Mouse (Mus musculus): ENCODE data around the gene Rfx4. TPM values are rescaled to one million over a fixed set of nuclear protein-coding genes. Genes with fewer than 3 reads are reported as not detected.

The Rfx4 gene
- total RNA-seq, 2 experiments from 2014 or later: 0.06 TPM; not detected in 1

DNA sequence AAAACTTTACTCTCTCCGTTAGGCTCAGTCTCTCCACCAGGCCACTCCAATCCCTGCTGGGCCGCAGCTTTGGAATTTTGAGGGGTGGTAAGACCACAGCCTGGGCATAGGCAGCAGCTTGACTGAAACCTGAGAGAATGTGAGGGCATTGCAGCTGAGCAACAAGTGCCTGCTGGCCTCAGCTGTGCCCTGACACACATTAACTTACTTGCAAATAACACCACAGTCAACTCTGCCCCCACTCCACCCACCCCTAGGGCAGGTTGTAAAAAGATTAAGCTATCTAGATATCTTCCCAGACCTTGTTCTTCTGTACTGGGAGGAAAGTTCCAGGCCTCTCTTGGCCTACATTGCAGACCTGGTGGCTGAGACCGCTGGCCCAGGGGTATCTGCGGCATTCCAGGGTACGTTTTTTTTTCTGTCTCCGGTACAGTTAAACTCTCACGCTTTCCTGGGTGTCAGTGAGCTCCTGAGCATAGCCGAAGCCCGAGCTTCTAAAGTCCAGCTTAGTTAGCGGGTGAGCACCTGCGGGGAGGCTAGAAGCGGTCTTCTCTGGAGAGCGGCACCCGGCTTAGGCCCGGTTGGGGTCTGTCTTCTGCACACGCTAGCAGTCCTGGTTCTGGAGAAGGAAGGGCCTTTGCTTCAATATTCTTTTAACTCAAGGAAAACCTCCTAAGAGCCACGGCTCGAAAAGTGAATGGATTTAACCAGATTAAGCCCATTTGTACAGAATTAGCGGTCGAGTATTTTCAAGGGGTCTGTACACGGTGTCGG lies 1.8 kb downstream of the Rfx4 start:
- intact Hi-C loops (cut with DNase I; ENCODE audit: low total_unique reads): no loop called here
- no peak for DNase-seq

DNA sequence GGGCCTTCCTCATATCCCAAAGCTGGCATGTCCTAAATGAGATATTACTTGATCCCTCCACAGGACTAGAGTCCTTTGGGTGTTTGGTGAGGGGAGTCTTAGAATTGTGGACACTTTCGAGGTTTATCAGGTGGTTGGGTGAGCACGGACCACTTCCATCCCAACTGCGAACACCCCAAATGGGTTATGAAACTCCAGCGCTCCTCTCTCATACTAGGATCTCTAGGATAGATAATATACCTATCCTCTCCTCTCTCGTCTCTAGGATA lies 2.3 kb downstream of the Rfx4 start:
- no peak for DNase-seq
- intact Hi-C loops (cut with DNase I; ENCODE audit: low total_unique reads): no loop called here

DNA sequence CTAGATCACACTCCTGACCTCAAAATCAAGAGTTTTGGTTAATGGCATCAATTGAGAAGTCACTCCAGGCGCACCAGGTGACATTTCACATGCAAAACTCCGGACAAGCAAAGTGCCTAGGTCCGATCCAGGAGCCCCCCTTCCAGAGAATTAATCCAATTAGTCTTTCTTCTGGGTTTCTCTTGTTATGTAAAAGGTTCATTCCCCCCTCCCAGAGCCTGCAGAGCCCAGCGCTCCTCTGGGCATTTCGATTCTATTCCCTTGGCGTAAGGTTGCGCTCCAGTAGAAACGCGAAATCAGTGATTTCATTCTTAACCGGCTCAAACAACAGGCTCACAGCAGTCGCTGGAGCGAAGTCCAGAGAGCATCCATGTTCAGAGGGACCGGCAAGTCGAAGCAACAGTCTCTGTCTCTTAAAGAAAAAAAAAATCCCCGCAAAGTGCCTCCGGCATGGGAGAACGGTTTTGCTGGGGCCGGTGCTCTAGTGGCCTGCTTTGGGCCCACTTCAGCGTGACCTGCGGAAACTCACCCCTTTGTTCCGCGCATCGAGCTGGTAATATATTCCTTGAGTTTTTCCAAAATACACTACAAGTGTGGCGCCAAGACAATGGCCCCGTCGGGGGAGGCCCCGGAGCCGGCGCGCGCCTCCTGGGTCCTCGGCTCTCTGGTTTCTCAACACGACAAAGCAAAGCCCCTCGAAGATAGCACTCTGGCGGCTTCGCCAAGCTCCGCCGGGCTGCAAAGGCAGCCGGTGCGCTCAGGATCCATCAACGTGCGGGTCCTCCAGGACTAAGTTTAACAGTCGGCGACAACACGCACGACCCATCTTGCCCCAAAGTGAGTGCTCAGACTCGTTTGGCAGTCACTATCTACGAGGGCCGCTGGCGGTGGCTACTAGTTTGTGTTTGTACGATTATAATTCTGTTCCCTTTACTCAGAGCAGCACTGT lies 2.9 kb downstream of the Rfx4 start:
- intact Hi-C loops (cut with DNase I; ENCODE audit: low total_unique reads): no loop called here
- no peak for DNase-seq

DNA sequence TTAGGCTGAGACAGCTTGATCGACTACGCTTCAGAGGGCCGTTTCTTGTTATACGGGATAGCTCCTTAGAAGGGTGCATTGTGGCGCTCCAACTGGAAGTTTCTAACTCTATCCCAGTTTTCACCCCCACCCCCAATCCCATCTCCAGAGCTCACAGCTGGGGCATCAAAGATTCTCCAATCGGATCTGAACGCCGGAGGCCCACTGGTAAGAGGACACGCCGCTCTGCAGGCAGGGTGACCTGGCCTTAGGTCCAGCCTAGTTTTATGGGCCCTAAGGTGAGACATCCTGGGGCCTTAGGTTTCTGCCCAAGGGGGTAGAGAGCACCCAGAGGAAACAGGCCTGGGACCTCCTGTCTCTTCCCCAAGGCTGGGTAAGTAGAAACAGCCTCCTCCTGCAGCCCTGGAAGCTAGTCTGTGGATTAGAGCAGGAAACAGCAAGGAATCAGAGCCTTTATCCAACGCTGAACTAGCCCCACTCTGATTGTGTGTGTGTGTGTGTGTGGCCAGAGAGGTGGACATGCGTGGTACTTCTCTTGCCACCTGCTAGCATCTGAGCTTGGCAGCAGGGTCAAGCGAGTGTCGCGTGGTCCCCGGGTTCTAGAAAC lies 3.8 kb downstream of the Rfx4 start:
- DNase-seq: no peak
- intact Hi-C loops (cut with DNase I; ENCODE audit: low total_unique reads): no loop called here

DNA sequence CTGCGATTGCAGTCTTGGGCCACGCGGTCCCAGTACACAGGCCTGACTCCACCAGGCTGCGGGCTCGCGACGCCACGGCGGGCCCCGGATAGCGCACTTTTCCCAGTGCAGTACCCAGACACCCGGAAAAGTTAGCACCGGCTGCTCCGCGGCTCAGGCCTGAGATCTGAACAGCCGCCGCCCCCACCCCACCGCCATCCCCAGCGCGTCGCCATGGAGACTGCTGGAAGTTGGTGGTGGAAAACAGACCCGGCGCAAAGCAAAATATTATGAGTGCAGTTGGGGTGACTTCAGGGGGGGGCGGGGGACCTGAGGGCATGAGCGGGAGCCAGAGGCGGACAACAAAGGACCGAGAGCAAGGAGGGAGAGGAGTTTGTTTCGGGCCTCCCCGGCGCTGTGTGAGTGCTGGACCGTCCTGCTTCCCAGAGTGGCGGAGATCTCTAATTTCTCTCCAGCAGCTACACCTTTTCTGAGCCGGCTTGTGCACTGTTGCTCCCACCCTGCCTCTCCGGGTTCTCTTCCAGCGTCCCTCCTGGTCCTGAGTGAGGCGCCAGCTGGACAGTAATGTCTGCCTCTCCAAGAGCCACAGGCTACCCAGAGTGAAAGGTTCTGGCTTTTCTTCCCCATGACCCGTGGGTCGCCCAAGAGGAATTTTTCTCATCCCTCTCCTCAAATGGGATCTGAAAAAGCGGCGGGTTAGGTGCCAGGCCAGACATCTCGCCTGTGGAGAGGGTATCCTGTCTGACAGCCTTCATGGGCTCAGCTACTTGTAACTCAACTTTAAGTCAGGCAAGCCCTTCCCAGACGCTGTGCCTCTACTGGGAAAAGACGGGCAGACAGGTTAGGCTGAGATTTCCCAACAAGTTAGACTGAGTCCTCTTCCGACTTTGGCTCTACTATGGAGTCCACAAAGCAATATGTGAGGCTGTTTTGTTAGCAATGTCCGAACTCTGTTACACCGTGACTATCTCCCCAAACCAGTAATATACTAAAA lies 4.6 kb downstream of the Rfx4 start:
- intact Hi-C loops (cut with DNase I; ENCODE audit: low total_unique reads): no loop called here
- DNase-seq: no peak

DNA sequence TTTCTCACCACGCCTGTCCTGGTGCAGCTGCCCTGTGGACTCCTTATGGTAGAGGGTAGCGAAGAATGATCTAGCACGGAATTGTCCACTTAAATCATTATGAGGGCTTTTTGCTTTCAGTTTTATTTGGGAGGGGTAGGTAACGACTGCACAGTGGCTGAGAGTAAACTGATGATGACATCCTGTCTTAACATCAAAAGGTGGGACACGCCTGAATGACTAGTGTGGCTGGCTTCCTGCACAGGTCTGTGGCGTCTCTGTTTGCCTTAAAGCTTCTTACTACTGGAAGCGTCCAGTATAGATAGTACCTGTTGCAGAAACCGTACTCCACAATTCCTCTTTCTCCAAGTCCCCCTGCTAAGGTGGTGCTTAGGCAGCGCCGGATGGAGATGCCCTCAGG lies 12.9 kb downstream of the Rfx4 start:
- intact Hi-C loops (cut with DNase I; ENCODE audit: low total_unique reads): no loop called here
- no peak for DNase-seq

DNA sequence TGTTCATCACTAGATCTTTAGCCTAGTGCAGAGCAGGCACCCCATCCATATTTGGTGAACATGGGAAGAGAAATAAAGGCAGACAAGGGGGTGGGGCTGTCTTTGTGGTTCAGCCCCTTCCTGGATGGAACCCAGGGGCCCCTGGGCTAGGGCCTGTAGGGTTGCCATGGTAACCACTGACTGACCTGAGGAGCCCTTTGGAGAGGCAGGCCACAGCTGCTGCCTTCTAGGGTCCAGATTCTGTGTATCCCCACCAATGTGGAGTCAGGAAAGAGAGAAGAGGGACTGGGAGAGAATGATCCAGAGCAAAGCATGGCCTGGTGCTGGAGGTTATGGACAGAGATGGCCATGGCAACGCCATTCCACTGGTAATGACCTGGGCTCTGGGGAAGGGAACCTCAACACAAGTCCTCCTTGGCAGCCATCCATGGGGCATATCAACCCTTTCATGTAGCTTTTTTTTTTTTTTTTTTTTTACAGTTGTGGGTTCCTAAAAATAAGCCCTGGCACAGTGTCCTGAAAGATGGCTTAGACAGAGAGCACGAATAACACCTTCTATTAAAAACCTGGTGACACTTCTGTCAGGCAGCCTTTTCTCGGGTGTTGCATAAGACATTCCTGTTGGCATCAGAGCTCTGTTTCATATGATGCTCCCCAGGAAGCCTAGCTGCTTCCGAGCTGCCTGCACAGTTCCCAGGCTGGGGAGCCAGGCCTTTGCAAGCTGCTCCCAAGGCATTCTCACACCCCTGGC lies 16.7 kb downstream of the Rfx4 start:
- DNase-seq: no peak
- intact Hi-C loops (cut with DNase I; ENCODE audit: low total_unique reads): no loop called here

DNA sequence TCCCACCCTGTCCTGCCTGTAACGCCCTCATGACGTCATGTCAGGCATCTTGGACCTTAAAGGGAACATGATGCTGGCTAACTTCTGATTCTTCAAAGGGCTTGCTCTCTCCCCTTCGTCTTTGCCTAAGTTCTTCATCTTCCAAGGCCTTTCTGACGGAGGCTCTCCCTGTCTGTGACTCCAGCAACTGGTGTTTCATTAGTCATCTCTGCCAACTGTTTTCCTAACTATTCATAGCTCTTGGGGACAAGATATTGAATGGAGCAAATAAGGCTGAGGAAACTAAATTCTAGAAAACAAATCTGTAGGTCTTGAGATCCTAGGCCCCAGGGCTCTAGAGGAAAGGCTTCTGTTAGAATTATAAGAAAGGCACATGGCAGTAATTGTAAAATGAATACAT lies 18.0 kb downstream of the Rfx4 start:
- intact Hi-C loops (cut with DNase I; ENCODE audit: low total_unique reads): no loop called here
- no peak for DNase-seq

DNA sequence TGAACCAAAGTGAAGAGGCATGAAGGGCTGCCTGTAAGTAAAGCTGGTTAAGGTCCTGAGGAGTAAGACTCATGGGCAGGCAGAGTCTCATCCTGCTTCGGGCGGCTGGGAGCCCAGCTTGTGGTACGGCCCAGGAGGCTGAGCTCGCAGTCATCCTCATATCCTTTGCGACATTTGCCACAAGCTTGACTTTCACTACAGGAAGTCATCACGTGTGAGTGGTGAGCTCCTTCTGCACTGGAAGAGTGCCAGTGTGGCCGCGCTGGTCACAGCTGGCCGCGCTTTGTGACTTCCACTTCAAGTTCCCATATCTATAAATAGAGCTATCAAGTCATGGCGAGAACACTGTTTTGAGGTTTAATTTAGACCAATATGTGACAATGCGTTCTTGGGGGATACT lies 18.7 kb downstream of the Rfx4 start:
- peak; percentile 68 for DNase-seq
- intact Hi-C loops (cut with DNase I; ENCODE audit: low total_unique reads): no loop called here

DNA sequence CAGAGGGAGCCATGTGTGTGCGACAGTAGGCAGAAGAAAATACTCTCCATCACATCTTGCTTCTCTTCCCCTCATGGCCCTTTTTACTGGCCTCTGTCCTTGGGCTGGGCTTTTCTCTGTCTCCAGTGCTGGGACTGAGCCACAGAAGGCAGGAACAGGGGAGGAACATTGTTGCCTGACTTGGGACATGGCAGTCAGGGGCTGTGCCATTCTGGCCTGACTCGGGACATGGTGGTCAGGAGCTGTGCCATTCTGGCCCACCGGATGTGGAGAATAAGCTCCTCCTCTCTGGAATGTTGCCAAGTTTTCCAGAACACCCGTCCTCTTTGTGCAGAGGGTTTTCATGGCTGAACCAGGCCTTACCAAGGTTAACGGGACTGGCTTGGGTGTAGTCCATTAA lies 21.2 kb downstream of the Rfx4 start:
- no peak for DNase-seq
- intact Hi-C loops (cut with DNase I; ENCODE audit: low total_unique reads): no loop called here

DNA sequence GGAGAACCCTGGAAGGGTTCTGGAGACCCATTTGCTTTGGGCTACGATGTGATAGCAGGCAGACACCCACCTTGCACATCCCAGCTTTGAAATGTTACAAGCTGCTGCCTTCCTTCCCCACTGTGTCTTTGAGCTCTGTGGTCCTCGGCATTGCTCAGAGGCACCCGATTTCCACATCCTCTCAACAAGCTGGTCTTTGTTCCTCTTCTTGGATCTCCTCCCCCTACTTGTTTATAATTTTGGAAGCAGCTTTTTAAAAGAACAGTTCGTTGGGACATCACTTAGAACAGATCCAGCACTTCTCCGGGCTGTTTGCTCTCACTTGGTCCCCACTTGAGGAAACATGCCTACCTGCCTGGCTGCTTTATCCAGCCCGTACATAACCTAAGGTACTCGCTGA lies 22.1 kb downstream of the Rfx4 start:
- DNase-seq: no peak
- intact Hi-C loops (cut with DNase I; ENCODE audit: low total_unique reads): no loop called here

DNA sequence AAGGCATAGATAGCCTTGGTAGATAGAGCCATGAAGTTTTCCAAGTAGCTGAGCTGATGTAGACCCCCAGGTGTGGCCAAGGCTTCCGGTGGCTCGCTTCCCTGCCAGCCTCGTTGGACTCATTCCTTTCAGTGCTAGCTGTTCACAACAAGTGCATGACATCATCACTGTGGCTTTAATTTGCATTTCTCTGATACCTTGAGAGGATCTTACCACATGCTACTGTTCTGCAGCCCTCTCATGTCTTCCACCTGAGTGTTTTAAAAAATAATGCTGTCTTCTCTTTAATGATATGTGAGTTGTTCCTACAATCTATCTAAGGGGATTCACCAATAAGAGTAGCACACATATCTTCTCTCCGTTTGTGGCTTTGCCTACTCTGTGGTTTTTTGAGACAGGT lies 25.0 kb downstream of the Rfx4 start:
- intact Hi-C loops (cut with DNase I; ENCODE audit: low total_unique reads): no loop called here
- DNase-seq: no peak

DNA sequence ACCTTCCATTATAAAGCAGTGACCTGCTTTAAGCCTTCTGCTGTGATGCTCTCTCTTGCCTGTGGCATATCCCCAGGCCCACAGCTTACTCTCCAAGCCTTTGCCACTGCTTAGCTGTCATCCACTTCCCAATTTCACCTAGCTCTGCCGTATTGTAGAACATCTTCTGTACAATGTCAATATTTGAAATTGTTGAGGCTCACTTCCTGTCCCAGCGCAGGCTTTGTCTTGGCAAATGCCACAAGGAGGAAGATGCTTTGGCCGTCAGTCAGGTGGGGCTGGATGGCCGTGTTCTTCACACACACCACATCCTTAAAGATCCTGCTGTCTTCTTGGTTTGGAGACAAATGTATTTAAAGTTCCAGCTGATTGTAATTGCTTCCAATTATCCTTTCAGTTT lies 29.5 kb downstream of the Rfx4 start:
- intact Hi-C loops (cut with DNase I; ENCODE audit: low total_unique reads): no loop called here

DNA sequence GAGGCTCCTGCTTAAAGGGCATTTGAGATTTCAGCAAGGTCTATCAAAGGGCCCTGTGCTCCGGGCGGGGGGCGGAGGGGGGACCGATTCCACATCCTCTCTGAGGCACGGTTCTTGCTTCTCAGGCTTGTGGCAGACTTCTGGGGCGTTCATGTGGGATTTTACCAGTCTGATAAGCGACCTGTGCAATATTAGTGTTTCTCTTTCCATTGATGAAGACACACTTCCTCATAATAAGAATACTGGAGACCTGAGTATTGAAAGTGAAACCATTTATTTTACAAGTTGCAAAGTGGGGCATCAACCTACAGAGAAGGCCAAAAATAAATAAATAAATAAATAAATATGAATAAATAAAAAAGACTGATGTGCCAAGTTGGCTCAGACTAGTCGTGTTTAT lies 34.5 kb downstream of the Rfx4 start:
- intact Hi-C loops (cut with DNase I; ENCODE audit: low total_unique reads): no loop called here

More for the DNA sequence above, 29.5 kb downstream of the Rfx4 start:
- DNase-seq: no peak

DNA sequence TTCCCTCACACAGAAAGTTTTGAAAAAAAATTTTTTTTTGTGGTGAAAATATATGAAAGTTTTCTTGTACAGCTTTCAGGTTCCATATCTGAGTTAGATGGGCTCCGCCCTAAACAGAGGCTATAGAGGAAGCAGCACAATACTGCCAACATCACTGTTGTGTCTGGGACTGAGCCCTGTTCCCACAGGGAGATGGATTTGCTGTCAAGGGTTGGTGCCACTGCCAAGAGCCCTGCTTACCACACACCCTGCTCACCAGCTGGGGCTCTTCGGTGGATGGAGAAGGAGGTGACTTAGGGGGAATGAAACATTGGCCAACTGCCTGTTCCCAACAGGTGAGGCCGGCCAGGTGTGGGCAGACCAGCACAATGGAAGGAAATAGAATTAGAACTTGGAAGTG lies 35.3 kb downstream of the Rfx4 start:
- DNase-seq: no peak
- intact Hi-C loops (cut with DNase I; ENCODE audit: low total_unique reads): no loop called here

More for the DNA sequence above, 34.5 kb downstream of the Rfx4 start:
- no peak for DNase-seq

DNA sequence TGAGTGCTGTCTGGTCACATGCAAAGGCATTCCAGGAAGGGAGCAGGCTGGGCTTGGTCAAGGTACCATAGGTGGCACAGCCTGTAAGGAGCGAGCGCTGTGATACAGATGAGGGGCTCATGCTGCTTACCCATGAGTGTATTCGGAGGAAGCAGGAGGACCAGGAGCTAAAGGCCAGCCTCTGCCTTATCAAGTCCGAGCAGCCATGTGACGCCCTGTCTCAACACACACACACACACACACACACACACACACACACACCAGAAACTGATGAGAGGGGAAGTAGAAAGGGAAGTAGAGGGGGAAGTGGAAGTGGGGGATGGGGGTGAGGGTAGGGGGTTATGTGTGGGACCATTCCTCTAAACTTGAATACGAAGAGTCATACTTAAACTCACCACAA lies 45.7 kb downstream of the Rfx4 start:
- intact Hi-C loops (cut with DNase I; ENCODE audit: low total_unique reads): no loop called here
- DNase-seq: no peak

DNA sequence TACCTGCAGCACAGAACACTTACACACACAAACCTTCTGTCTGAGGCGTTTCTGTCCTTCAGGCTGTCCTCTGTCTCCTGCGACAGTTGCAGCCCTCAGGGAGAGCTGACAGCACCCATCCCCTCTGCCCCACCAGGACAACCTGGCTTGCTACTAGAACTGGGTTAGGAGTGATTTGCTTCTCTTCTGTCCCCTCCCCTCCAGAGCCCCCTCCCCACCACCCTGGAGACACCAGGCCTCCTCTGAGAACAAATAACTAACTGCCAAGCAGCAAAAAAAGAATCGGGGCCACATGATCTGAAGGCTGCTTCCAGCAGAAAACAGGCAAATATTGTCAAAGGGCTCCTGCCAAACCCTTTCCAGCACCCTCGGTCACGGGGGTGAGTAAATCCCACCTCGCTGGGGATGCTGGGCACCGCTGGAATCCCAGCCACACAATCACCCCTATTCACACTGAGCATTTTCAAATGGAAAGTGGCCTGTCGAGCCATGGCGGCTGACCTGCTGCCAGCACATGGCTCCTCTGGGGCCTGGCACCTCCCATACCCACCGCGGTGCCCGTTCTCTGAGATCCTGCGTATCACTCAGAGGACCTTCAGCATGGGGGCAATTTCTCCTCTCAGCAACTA lies 47.5 kb downstream of the Rfx4 start:
- DNase-seq: no peak
- intact Hi-C loops (cut with DNase I; ENCODE audit: low total_unique reads): no loop called here

DNA sequence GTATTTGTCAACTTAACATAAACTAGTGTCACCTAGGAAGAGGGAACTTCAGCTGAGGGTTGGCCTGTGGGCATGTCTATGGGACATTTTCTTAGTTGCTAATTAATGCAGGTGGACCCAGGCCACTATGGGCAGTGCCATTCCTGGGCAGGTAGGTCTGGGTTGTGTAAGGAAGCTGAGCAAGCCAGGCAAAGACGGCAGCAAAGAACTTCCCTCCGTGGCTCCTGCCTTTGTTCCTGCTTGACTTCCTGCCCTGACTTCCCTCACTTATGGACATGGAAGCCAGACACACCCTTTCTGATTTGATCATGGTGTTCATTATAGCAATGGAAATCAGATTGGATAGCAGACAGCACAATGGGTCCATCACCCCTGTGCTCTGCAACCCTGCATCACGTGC lies 49.7 kb downstream of the Rfx4 start:
- no peak for DNase-seq
- intact Hi-C loops (cut with DNase I; ENCODE audit: low total_unique reads): no loop called here
